ENCODE assay signal across 9 mouse cellular contexts in genomic region chr6:72828857-72829256, GRCm38 (mm10). TPM values are rescaled to one million over a fixed set of nuclear protein-coding genes. Genes with fewer than 3 reads are reported as not detected.
DNase-seq lines count a peak whose midpoint lies in the region; ATAC-seq and TF ChIP-seq lines count a peak whose summit lies in the region.
"Had no signal": no experiment of that assay in that cellular context is flagged by ENCODE, and none has a peak within 500 bp of the region (broad histone marks: within the 10 kb centered on the region; RNA-seq: fewer than 3 reads in every experiment).

No protein-coding gene starts in this region.

- TF ChIP-seq CTCF in MEL (IDR thresholded peaks at IDR 0.05 in 2 of 3, conservative IDR thresholded peaks at IDR 0.05 in 1 of 3; ENCODE audit: control insufficient read depth in 1 of 3, insufficient read depth in 1 of 3, low read depth in 2 of 3, low read length in 3 of 3, poor library complexity in 1 of 3, severe bottlenecking in 1 of 3), result peak; percentile 52 to 65 (median 55)
- TF ChIP-seq CTCF in kidney, postnatal 0 days (IDR thresholded peaks at IDR 0.05; ENCODE audit: low read depth), result peak; percentile 66

- no peaks in the 10 kb centered on the region for H3K79me2 ChIP-seq in MEL (ENCODE audit: control insufficient read depth, insufficient read depth, low read length, poor library complexity)

- H3K4me3 ChIP-seq in intestine, embryonic 15.5 days (replicated peaks), result no peak overlapping the region
- no peak overlapping the region for H3K4me3 ChIP-seq in intestine, embryonic 16.5 days (ENCODE audit: low read length)
- no peak overlapping the region for H3K4me3 ChIP-seq in MEL (ENCODE audit: control insufficient read depth in 1 of 2, insufficient read depth in 1 of 2, low read depth in 2 of 2, low read length in 2 of 2)
- no peak overlapping the region for H3K4me3 ChIP-seq in kidney, postnatal 0 days (replicated peaks; ENCODE audit: low read depth, low read length)
- no peak overlapping the region for H3K4me3 ChIP-seq in neural tube, embryonic 15.5 days (replicated peaks)

- ATAC-seq in intestine, embryonic 15.5 days, result 0 out of 2 replicates have a peak, but pooled peaks have one; percentile 32
- no peak for ATAC-seq in intestine, embryonic 16.5 days
- no peak for ATAC-seq in kidney, postnatal 0 days (replicated peaks; ENCODE audit: low FRiP score, low read depth)
- no peak for ATAC-seq in neural tube, embryonic 15.5 days (ENCODE audit: low FRiP score)
- ATAC-seq in megakaryocyte, adult 5-6 weeks (ENCODE audit: poor library complexity, severe bottlenecking), result no peak

- WGBS in intestine, embryonic 15.5 days, result 82% methylated on average over 3 of the region's 3 CpGs
- 82% methylated on average over 3 of the region's 3 CpGs for WGBS in intestine, embryonic 16.5 days
- WGBS in kidney, postnatal 0 days, result 86% methylated on average over 3 of the region's 3 CpGs
- 72% methylated on average over 3 of the region's 3 CpGs for WGBS in neural tube, embryonic 15.5 days

- H3K27me3 ChIP-seq in intestine, embryonic 15.5 days (replicated peaks), result 0 out of 2 replicates have a peak, but pooled peaks cover 2% of the 10 kb centered on the region
- no peaks in the 10 kb centered on the region for H3K27me3 ChIP-seq in intestine, embryonic 16.5 days (replicated peaks; ENCODE audit: control insufficient read depth, insufficient read depth, low read length)
- no peaks in the 10 kb centered on the region for H3K27me3 ChIP-seq in MEL (ENCODE audit: control insufficient read depth in 1 of 2, insufficient read depth in 2 of 2, low read length in 2 of 2)
- H3K27me3 ChIP-seq in kidney, postnatal 0 days (ENCODE audit: insufficient read depth, low read length), result no peaks in the 10 kb centered on the region
- H3K27me3 ChIP-seq in neural tube, embryonic 15.5 days (replicated peaks), result no peaks in the 10 kb centered on the region; the same call in 1 of the 2 replicates

- H3K9me3 ChIP-seq in intestine, embryonic 15.5 days, result no peaks in the 10 kb centered on the region
- no peaks in the 10 kb centered on the region for H3K9me3 ChIP-seq in intestine, embryonic 16.5 days (ENCODE audit: control insufficient read depth, low read length)
- H3K9me3 ChIP-seq in MEL (replicated peaks; ENCODE audit: insufficient read depth, low read length), result no peaks in the 10 kb centered on the region
- H3K9me3 ChIP-seq in kidney, postnatal 0 days (replicated peaks; ENCODE audit: low read length), result no peaks in the 10 kb centered on the region
- no peaks in the 10 kb centered on the region for H3K9me3 ChIP-seq in neural tube, embryonic 15.5 days (replicated peaks)

- no peak overlapping the region for H3K4me2 ChIP-seq in intestine, embryonic 15.5 days (replicated peaks)
- no peak overlapping the region for H3K4me2 ChIP-seq in intestine, embryonic 16.5 days (ENCODE audit: low read depth, low read length)
- H3K4me2 ChIP-seq in kidney, postnatal 0 days (ENCODE audit: low read length), result no peak overlapping the region
- no peak overlapping the region for H3K4me2 ChIP-seq in neural tube, embryonic 15.5 days

- DNase-seq in 416B (ENCODE audit: low read depth), result peak; percentile 55
- peak; percentile 49 for DNase-seq in MEL (ENCODE audit: low read depth, low spot score)
- no peak for DNase-seq in kidney, postnatal 0 days (ENCODE audit: low spot score)
- DNase-seq in adrenal gland, postnatal 10 days, result no peak
- DNase-seq: heart, adult 18-20 months had no signal

- H3K27ac ChIP-seq in intestine, embryonic 15.5 days, result no peak overlapping the region
- no peak overlapping the region for H3K27ac ChIP-seq in intestine, embryonic 16.5 days (ENCODE audit: low read length)
- no peak overlapping the region for H3K27ac ChIP-seq in MEL (ENCODE audit: control insufficient read depth, low read depth, low read length)
- H3K27ac ChIP-seq in kidney, postnatal 0 days, result no peak overlapping the region
- H3K27ac ChIP-seq in neural tube, embryonic 15.5 days (replicated peaks), result no peak overlapping the region

- no peak overlapping the region for H3K9ac ChIP-seq in intestine, embryonic 15.5 days
- no peak overlapping the region for H3K9ac ChIP-seq in intestine, embryonic 16.5 days (ENCODE audit: low read depth, low read length)
- H3K9ac ChIP-seq in MEL (ENCODE audit: control insufficient read depth, low read depth, low read length, poor library complexity, severe bottlenecking), result no peak overlapping the region
- H3K9ac ChIP-seq in kidney, postnatal 0 days (ENCODE audit: low read depth, low read length), result no peak overlapping the region
- H3K9ac ChIP-seq in neural tube, embryonic 15.5 days (replicated peaks), result no peak overlapping the region

- TF ChIP-seq EP300 in MEL (IDR thresholded peaks at IDR 0.05; ENCODE audit: low read depth in 1 of 2, low read length in 2 of 2), result no peak

- H3K4me1 ChIP-seq in intestine, embryonic 15.5 days (replicated peaks), result peaks cover 8% of the 10 kb centered on the region
- peaks cover 4% of the 10 kb centered on the region; the same call in 1 of the 2 replicates for H3K4me1 ChIP-seq in intestine, embryonic 16.5 days (ENCODE audit: control insufficient read depth, insufficient read depth, low read length)
- peaks cover 0 to 4% of the 10 kb centered on the region in 2 experiments; a peak in 1 of 4 replicates for H3K4me1 ChIP-seq in MEL (ENCODE audit: control insufficient read depth in 1 of 2, insufficient read depth in 2 of 2, low read length in 2 of 2)
- H3K4me1 ChIP-seq in kidney, postnatal 0 days (replicated peaks; ENCODE audit: insufficient read depth, low read length), result peaks cover 9% of the 10 kb centered on the region
- peaks cover 11% of the 10 kb centered on the region for H3K4me1 ChIP-seq in neural tube, embryonic 15.5 days

- TF ChIP-seq RAD21 in MEL (IDR thresholded peaks at IDR 0.05; ENCODE audit: low read depth, low read length), result peak; percentile 33

- H3K36me3 ChIP-seq in intestine, embryonic 15.5 days, result no peaks in the 10 kb centered on the region
- H3K36me3 ChIP-seq in intestine, embryonic 16.5 days (ENCODE audit: control insufficient read depth, insufficient read depth, low read length), result no peaks in the 10 kb centered on the region
- no peaks in the 10 kb centered on the region for H3K36me3 ChIP-seq in MEL (ENCODE audit: control insufficient read depth in 1 of 2, insufficient read depth in 2 of 2, low read length in 2 of 2)
- H3K36me3 ChIP-seq in kidney, postnatal 0 days (ENCODE audit: insufficient read depth, low read length), result no peaks in the 10 kb centered on the region
- H3K36me3 ChIP-seq in neural tube, embryonic 15.5 days, result no peaks in the 10 kb centered on the region

- no peak for TF ChIP-seq POLR2A in MEL (IDR thresholded peaks at IDR 0.05; ENCODE audit: control insufficient read depth in 1 of 2, insufficient read depth in 1 of 2, low read depth in 1 of 2, low read length in 2 of 2, poor library complexity in 1 of 2)

TF ChIP-seq in MEL, 35 proteins besides CTCF, POLR2A, EP300 and RAD21:
- no peak for TF ChIP-seq ZMIZ1 (IDR thresholded peaks at IDR 0.05; ENCODE audit: low read depth, low read length)
- TF ChIP-seq SMC3 (IDR thresholded peaks at IDR 0.05; ENCODE audit: low read depth, low read length), result peak; percentile 44

RNA-seq across cellular contexts. Expression of gene Tcf7l1, which starts 39.8 kb away (rescaled TPM):
- polyA plus RNA-seq in intestine, embryonic 15.5 days (2015; fragmentation: Nextera tagmentation; extraction: Ambion mirVana), result 15.0 and 16.2 TPM in 2 replicates
- 8.5 and 11.2 TPM in 2 replicates for polyA plus RNA-seq in intestine, embryonic 16.5 days (2015; fragmentation: Nextera tagmentation; extraction: Ambion mirVana)
- not detected in 2 replicates for total RNA-seq in MEL (2012; rRNA removed)
- not detected for polyA plus RNA-seq in MEL (2012; ENCODE audit: insufficient read depth in 1 of 2, insufficient read length in 2 of 2, low read depth in 1 of 2, low replicate concordance in 2 of 2, missing spikeins in 1 of 2)
- polyA plus RNA-seq in kidney, postnatal 0 days (2015; fragmentation: Nextera tagmentation; extraction: Ambion mirVana), result 23.8 and 25.0 TPM in 2 replicates
- polyA plus RNA-seq in neural tube, embryonic 15.5 days (2015; fragmentation: Nextera tagmentation; extraction: Ambion mirVana), result 7.0 and 9.8 TPM in 2 replicates
- total RNA-seq in adrenal gland, postnatal 10 days (2021), result 10 to 100 TPM; 19.6 to 20.1 TPM
- 0.25 TPM in 1 of 2 replicates, not detected in the other for total RNA-seq in megakaryocyte, adult 5-6 weeks (2015)
- not detected in 2 replicates for total RNA-seq in megakaryocyte, adult 5-6 weeks (2017)

Comparison
In these comparisons a context has a peak if more than half of its experiments do, and no peak if none do; other contexts are left out.
1. DNase-seq: peak in 416B (single experiment) and MEL (single experiment); none in kidney, postnatal 0 days (single experiment) and adrenal gland, postnatal 10 days (single experiment).